Mouse (Mus musculus) kidney, adult 18-20 months (tissue): Measurements from ENCODE around the gene Mllt3.

ENCODE experiments used
- DNase-seq: peaks from one replicate; pipeline ENCODE4 v3.0.0; 2021

The Mllt3 gene

DNA sequence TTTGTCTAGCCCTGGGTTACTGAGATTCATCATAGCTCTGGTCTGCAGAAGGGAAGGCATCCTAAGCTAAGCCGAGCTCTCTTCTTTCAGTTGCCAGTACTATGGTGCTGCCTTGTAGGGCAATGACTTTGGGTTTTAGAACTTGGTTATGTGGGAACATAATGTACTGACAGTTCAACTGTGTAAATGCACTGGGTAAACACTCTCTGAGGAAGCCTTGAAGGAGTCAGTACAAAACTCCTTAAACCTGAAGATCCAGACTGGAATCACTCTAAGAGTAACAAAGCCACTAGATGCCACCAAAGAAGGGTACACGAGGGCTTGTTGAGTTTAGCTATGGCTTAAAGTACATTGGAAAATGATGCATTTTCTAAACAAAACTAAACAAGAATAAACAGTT, 272.1 kb downstream of the Mllt3 start:
- DNase-seq: no peak

DNA sequence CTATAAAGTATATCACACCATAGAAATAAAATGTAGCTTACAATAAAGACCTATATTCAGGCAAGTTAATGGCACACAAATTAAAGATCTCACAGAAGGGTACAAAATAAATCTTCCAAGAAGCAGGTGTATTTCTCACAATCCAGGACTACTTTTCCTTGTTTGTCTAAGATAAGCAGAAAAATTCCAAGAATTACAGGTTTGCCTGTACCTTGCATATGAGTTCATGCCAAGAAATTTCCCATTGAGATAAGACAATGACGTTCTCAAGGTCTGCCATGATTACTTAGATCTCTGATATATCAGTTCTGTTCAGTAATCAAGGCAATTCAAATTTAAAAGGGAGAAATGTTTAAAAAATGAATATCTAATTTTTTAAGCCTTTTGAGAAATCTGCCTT, 272.9 kb downstream of the Mllt3 start:
- no peak for DNase-seq

DNA sequence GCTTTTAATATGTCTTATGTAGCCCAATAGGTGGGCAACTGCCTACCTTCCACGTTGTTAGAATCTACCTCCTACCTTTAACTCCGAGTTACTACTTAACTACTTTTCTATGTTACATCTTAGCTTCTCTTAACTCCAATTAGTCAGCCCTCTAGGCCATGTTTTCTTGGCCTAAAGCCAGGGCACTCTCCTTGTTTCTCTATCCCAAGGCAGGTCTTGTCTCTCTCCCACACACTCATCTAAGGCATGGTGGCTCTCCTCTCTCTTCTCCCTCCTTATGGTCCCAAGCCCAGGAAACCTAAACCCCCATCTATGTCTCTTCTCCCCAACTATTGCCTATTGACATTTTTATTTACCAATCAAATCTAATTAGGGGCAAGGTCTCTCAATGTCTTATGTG, 273.5 kb downstream of the Mllt3 start:
- DNase-seq: no peak

DNA sequence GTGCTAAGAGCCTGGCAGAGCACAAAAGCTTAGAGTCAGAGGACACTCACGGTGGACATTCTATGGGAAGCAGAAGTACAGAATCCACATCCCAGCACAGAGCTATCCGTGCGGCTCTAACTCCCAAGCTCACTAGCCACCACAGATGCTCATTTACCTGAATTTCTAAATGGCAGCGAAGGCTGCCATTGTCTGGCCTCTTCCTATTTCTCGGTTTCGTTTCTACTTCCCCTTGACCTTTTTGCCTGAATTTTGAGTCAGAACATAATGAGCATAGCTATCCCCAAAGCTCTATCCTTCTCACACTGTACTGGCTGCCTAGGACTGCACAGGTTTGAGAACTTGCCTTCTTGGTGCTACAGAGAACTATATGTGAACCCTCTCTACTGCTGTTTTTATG, 274.1 kb downstream of the Mllt3 start:
- no peak for DNase-seq

GRCm38 (mm10) chr4:87751515-87751864, 281.7 kb downstream of the Mllt3 start:
- DNase-seq: no peak

DNA sequence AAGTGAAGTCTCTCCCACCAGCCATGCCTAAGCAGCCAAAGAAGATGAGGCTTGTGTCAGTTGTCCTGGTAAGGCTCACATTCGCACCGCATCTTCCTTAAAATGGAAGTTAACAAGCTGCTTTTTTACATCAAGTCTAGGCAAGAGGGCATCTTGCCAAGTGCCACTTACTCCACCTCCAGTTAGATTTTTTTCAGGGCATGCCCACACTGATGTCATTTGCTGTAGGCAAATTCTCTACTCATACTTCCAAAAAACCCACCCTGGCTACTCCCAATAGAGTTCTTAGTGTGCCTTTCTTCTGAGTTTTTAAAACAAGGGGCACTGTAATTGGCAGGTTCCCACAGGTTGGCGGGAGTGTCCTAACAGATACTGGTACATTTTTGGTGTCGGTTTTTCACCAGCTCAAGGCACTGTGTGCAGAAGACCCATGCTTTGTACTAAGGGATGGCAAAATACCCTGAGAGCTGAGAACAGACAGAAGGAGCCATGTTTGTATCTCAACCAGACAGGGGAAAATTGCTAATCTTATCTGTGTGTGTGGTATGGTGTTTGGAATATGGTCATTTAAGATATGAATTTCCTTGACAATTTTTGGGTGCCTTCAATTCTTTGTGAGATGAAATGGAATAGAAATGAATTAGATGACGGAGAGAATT, 282.2 kb downstream of the Mllt3 start:
- DNase-seq: no peak

- DNase-seq: no peak
Measured at GRCm38 (mm10) chr4:87749532-87750234, 283.5 kb downstream of the Mllt3 start.

- DNase-seq: no peak
Measured at GRCm38 (mm10) chr4:87745016-87745645, 288.0 kb downstream of the Mllt3 start.

DNA sequence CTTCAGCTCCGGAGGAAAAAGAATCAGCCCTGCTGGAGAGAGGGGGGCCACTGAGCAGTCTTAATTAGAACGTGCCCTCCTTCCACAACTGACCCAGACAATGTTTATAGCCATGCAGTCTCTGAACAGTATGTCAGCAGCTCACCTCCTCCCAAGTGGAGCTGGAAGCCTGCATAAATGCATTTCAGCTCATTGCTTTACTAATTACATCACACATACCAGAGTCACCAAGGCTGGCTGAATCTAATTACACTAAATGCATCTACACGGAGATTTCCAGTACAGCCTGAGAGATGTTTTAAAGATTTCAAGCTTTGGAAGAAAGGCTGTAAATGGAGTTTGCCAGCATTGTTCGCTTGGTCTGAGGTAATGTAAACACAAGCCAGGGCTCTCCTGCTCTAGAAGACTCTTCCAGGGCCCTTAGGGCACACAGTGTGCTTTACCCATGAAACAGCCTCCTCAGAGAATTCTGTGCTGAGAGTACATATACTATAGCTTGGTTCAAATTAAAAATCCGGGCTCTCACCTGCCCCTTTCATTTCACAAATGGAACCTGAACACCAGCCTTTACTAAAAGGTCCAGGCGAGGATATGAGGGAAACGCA, 293.5 kb downstream of the Mllt3 start:
- no peak for DNase-seq

- DNase-seq: no peak
Measured at GRCm38 (mm10) chr4:87739104-87739503, 294.1 kb downstream of the Mllt3 start.

DNA sequence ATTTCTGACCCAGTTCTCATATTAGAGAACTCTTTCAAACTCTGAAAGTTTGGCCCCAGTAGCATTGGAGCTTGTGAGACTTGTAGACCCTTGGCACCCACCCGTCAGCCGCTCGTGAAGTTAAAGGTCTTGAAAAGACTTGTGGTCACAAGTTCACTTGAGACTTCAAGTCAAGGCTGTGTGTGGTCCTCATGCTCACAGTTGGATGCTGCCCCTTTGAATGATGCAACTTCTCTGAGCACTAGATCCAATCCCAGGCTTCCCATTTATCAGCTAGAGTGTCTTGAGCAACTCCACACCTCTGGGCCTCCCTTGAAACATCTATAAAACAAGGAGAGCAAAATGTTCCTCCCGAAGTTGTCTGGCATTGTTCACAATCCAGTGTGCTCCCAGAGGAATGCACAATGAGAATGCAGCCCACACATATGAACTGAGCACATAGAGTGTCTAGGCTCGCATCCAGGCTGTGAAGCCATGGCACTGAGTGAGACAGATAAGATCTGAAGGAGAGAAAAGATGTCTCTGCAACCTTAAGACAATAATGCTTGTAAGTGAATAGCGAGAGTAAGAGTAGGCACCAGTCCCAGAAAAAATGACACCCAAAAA, 295.9 kb downstream of the Mllt3 start:
- DNase-seq: no peak

- no peak for DNase-seq
Measured at GRCm38 (mm10) chr4:87736779-87737178, 296.4 kb downstream of the Mllt3 start.

DNA sequence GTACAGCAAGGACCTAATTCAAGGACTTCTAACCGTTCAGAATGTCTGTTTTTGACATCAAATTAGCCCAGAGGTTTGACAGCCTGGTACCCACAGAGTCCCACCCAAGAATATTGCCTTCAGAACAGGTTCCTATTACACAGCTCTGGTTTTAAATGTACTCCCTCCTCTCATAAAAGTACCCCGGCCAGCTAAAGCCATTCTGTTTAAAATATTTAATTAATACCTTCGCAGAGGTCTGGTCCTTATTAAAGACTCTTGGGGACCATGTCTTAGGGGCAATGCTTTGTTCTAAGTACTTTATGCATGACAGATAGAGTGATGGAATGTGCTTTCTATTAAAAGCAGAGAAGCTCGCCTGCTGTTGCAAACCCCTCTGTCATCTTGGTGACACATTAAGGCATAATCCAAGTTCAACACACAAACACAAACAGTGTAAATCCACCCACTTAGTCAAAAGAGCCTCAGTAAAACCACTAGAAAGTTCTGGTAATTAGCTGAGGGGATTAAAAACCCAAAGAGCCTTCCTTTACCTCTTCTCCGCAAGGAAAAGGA, 302.0 kb downstream of the Mllt3 start:
- DNase-seq: no peak

GRCm38 (mm10) chr4:87728581-87728980, 304.6 kb downstream of the Mllt3 start:
- DNase-seq: no peak

DNA sequence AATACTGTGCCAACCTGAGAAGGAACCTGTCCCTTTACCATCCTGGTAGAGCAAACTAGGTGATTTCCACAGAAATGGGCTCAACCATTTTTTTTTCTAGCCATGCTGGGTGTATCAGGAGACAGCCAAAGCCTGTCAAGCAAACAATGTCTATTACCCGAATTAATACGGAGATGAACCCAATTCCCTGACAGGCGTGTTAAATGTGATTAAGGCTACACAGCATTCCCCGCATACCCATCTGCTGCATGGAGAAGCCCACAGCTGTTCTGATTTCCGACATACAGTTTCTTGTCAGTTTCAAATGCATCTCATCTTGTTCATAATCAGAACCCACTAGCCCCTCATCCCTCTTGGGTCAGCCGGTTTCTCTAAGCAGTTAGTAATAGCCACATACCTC, 309.7 kb downstream of the Mllt3 start:
- DNase-seq: no peak
